Mouse (Mus musculus): ENCODE measurements at regions not wholly inside any gene's neighbourhood (a gene's known extent, or its start where the extent isn't known, plus 50 kb on each side); places are given as distances from the start of the nearest gene placed in this dataset.
A peak's percentile ranks its signal among the peaks of the same experiment; 100 is the strongest.
"Not testable (repeated sequence)": the region's sequence is repeated elsewhere in the genome, so short reads cannot be mapped to it uniquely, and the experiment has no call there.

- DNase-seq, result peak; percentile 84
These were observed 69.9 kb upstream of the Zfp825 start for GRCm38 (mm10) chr13:74563483-74564330.

DNA sequence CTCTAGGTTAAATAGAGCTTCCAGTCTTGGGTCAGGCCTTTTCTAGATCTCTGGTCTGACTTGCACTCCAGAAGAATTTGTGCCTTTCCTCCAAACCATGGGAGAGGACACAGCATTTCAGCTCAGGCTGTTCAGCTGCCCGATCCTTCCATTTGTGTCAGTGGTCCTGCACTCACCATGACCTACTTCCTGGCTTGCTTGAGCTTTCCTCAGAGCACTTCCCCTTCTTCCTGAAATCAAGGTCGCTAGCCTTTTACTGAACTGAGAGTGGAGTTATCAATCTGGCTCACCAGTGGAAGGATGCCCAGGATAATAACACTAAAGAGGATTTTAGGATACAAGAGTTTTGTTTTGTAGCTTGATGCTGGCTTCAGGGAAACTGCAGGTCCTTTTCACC lies 70.5 kb upstream of the Zfp825 start:
- DNase-seq, result not testable (repeated sequence)

DNA sequence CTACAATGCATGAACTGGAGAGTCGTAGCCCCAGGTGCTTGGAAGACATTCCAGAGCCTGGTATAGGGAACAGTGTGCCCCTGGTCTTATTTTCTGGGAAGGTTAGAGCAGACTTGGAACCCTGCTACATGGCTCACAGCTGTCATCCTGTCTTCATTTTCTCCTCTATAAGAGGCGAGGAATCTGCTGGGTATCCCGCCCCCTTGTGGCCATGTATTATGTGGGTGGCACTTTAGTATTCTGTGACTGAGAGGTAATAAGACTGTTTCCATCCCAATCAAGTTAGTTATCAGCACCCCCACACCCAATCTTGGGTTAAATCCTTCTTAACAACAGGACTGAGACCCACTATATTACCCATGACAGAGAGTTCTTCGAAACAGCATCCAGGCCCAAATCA lies 69.4 kb upstream of the Erap1 start:
- DNase-seq, result peak; percentile 52

Data from adrenal gland, postnatal 10 days (tissue).